9 mouse cellular contexts compared by ENCODE assay signal in the genomic region with DNA sequence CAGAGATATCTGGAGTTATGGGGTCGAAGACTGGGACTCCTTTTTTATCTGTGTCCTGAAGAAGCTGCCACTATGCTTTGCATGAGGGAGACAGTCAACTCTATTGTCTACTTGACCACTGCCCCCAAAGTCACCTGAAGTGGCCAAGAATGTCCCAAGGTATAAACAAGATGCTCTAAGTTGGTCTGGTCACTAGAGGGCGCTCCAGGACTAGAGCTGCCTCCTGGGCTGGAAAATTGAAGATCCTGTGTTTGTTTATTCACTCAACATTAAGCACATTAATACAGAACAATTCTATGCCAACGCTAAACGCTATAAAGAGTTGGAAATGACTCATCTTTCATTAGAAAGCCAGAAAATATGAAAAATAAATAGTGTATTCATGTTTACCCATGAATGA. TPM values are rescaled to one million over a fixed set of nuclear protein-coding genes. Genes with fewer than 3 reads are reported as not detected.
DNase-seq lines count a peak whose midpoint lies in the region; ATAC-seq and TF ChIP-seq lines count a peak whose summit lies in the region.
"Had no signal": no experiment of that assay in that cellular context is flagged by ENCODE, and none has a peak within 500 bp of the region (broad histone marks: within the 10 kb centered on the region; RNA-seq: fewer than 3 reads in every experiment).

No protein-coding gene starts in this region.

- 17% methylated on average over 4 of the region's 4 CpGs for whole genome bisulfite sequencing in limb, embryonic 14.5 days

- H3K9ac ChIP-seq in limb, embryonic 14.5 days (ENCODE audit: low read depth, low read length, severe bottlenecking), result no peak overlapping the region
- H3K9ac ChIP-seq: heart, embryonic 13.5 days had no signal

- no peaks in the 10 kb centered on the region for H3K27me3 ChIP-seq in limb, embryonic 14.5 days (ENCODE audit: control insufficient read depth, insufficient read depth, low read length)

- H3K4me2 ChIP-seq in limb, embryonic 14.5 days (replicated peaks; ENCODE audit: low read depth, low read length, severe bottlenecking), result no peak overlapping the region
- H3K4me2 ChIP-seq: heart, embryonic 13.5 days had no signal

- no peaks in the 10 kb centered on the region for H3K4me1 ChIP-seq in limb, embryonic 14.5 days (ENCODE audit: control insufficient read depth, insufficient read depth, low read length)

- DNase-seq in urinary bladder, adult 2 months (ENCODE audit: low spot score), result peak; percentile 42
- no peak for DNase-seq in urinary bladder, postnatal 10 days (ENCODE audit: low spot score)
- DNase-seq in c-Kit-negative CD71-positive TER-119-positive erythroid progenitor cells, embryonic 14.5 days (ENCODE audit: low read depth, low spot score), result peak; percentile 27
- DNase-seq in forelimb bud, embryonic 11.5 days (ENCODE audit: low read depth, low spot score), result peak; percentile 66
- DNase-seq in kidney, adult 8-10 months, result peak; percentile 46 to 79
- DNase-seq in limb, embryonic 14.5 days (ENCODE audit: low spot score), result peak; percentile 62
- DNase-seq in retina, postnatal 1 day, result peak; percentile 72
- DNase-seq in urinary bladder, postnatal 14 days (ENCODE audit: low spot score), result peak; percentile 76

- H3K4me3 ChIP-seq in limb, embryonic 14.5 days (replicated peaks; ENCODE audit: low read length), result no peak overlapping the region
- H3K4me3 ChIP-seq: heart, embryonic 13.5 days had no signal

- ATAC-seq in limb, embryonic 14.5 days (ENCODE audit: low FRiP score, low read depth), result no peak

- no peak for TF ChIP-seq POLR2A in limb, embryonic 14.5 days (IDR thresholded peaks at IDR 0.05; ENCODE audit: borderline replicate concordance, extremely low read depth, insufficient read depth, insufficient read length)

- H3K27ac ChIP-seq in limb, embryonic 14.5 days (replicated peaks; ENCODE audit: low read depth, low read length), result no peak overlapping the region
- H3K27ac ChIP-seq: heart, embryonic 13.5 days had no signal

- no peaks in the 10 kb centered on the region for H3K36me3 ChIP-seq in limb, embryonic 14.5 days (ENCODE audit: control insufficient read depth, insufficient read depth, low read length)
- H3K36me3 ChIP-seq: heart, embryonic 13.5 days had no signal

- no peaks in the 10 kb centered on the region for H3K9me3 ChIP-seq in limb, embryonic 14.5 days (ENCODE audit: control insufficient read depth, low read length)
- H3K9me3 ChIP-seq: heart, embryonic 13.5 days had no signal

RNA-seq across cellular contexts. Expression of a gene that starts 15.5 kb away (rescaled TPM):
- polyA plus RNA-seq in urinary bladder, adult 2 months (2012; rRNA removed), result 0.07 TPM in 1 of 2 replicates, not detected in the other
- polyA plus RNA-seq in limb, embryonic 14.5 days (2012; rRNA removed), result 0.45 and 0.47 TPM in 2 replicates
- 0.32 and 0.40 TPM in 2 replicates for polyA plus RNA-seq in limb, embryonic 14.5 days (2014; fragmentation: Nextera tagmentation; extraction: Ambion mirVana)

RNA-seq across cellular contexts. Expression of a gene that starts 23.1 kb away (rescaled TPM):
- not detected in 2 replicates for polyA plus RNA-seq in urinary bladder, adult 2 months (2012; rRNA removed)
- polyA plus RNA-seq in limb, embryonic 14.5 days (2012; rRNA removed), result not detected in 2 replicates
- polyA plus RNA-seq in limb, embryonic 14.5 days (2014; fragmentation: Nextera tagmentation; extraction: Ambion mirVana), result not detected in 2 replicates
- polyA plus RNA-seq: heart, embryonic 13.5 days had no signal

RNA-seq across cellular contexts. Expression of a gene that starts 24.4 kb away (rescaled TPM):
- not detected in 2 replicates for polyA plus RNA-seq in urinary bladder, adult 2 months (2012; rRNA removed)
- polyA plus RNA-seq in limb, embryonic 14.5 days (2012; rRNA removed), result not detected in 2 replicates
- polyA plus RNA-seq in limb, embryonic 14.5 days (2014; fragmentation: Nextera tagmentation; extraction: Ambion mirVana), result not detected in 2 replicates
- polyA plus RNA-seq: heart, embryonic 13.5 days had no signal

RNA-seq across cellular contexts. Expression of a gene that starts 33.5 kb away (rescaled TPM):
- 0.03 and 0.04 TPM in 2 replicates for polyA plus RNA-seq in urinary bladder, adult 2 months (2012; rRNA removed)
- 0.37 and 0.72 TPM in 2 replicates for polyA plus RNA-seq in limb, embryonic 14.5 days (2012; rRNA removed)
- 0.10 and 0.19 TPM in 2 replicates for polyA plus RNA-seq in limb, embryonic 14.5 days (2014; fragmentation: Nextera tagmentation; extraction: Ambion mirVana)
- polyA plus RNA-seq: heart, embryonic 13.5 days had no signal
